Mouse (Mus musculus) intestine, embryonic 15.5 days (tissue): ENCODE measurements around the gene Anks1. TPM values are rescaled to one million over a fixed set of nuclear protein-coding genes. Genes with fewer than 3 reads are reported as not detected.
A peak's percentile ranks its signal among the peaks of the same experiment; 100 is the strongest.

Source experiments
- ATAC-seq: fragments of 200-750 bp; cut with Nextera tagmentation; 2 replicates; pipeline ENCODE4 v1.8.0; 2017; ENCODE audit warnings: moderate TSS enrichment, moderate library complexity
- H3K27ac ChIP-seq: fragments of 300-500 bp; sonication (generic); 2 replicates; pipeline ENCODE4 v1.5.1; 2015; ENCODE audit warnings: mild to moderate bottlenecking, inconsistent platforms
- H3K27me3 ChIP-seq: fragments of 300-500 bp; sonication (generic); replicated peaks from 2 replicates; pipeline ENCODE4 v1.6.1; 2015; ENCODE audit warnings: inconsistent platforms
- H3K36me3 ChIP-seq: fragments of 300-500 bp; sonication (generic); 2 replicates; pipeline ENCODE4 v1.6.1; 2015; ENCODE audit warnings: inconsistent platforms
- H3K4me1 ChIP-seq: fragments of 300-500 bp; sonication (generic); replicated peaks from 2 replicates; pipeline ENCODE4 v1.6.1; 2015; ENCODE audit warnings: inconsistent platforms
- H3K4me2 ChIP-seq: fragments of 300-500 bp; sonication (generic); replicated peaks from 2 replicates; pipeline ENCODE4 v1.6.1; 2015; ENCODE audit warnings: mild to moderate bottlenecking, inconsistent platforms
- H3K4me3 ChIP-seq: fragments of 300-500 bp; sonication (generic); replicated peaks from 2 replicates; pipeline ENCODE4 v1.5.1; 2015; ENCODE audit warnings: inconsistent platforms
- H3K9ac ChIP-seq: fragments of 300-500 bp; sonication (generic); 2 replicates; pipeline ENCODE4 v1.6.1; 2015; ENCODE audit warnings: inconsistent platforms
- H3K9me3 ChIP-seq: fragments of 300-500 bp; sonication (generic); 2 replicates; pipeline ENCODE4 v1.6.1; 2016; ENCODE audit warnings: inconsistent platforms
- WGBS: fragments of 180-500 bp; shearing (Covaris S2); methylation state at CpG from one replicate; pipeline ENCODE4 v1.1.7; 2015; 5-methylcytosine and 5-hydroxymethylcytosine counted together
- polyA plus RNA-seq: library from polyadenylated mRNA; unstranded; fragments of >200 nt; fragmentation: Nextera tagmentation; extraction: Ambion mirVana; gene quantifications from 2 replicates; pipeline ENCODE4 v1.2.1, GENCODE M21; 2015

Gene Anks1
- polyA plus RNA-seq, 1 experiment from 2014 or later, result 12.5 TPM

- Histone ChIP-seq H3K9ac (no peak overlapping the region), H3K4me1 (peaks cover 47% of the 10 kb centered on the region), H3K36me3 (no peaks in the 10 kb centered on the region), H3K27ac (no peak overlapping the region), H3K9me3 (no peaks in the 10 kb centered on the region), H3K4me3 (no peak overlapping the region), H3K4me2 (no peak overlapping the region), H3K27me3 (no peaks in the 10 kb centered on the region)
- no peak for ATAC-seq
- 79% methylated on average over 4 of the region's 4 CpGs for WGBS
Observed at GRCm38 (mm10) chr17:27937054-27937615, 28.0 kb downstream of the Anks1 start.

GRCm38 (mm10) chr17:27938121-27938754, 29.1 kb downstream of the Anks1 start:
- peak; percentile 45; the same call in 1 of the 2 replicates for ATAC-seq
- Histone ChIP-seq H3K4me1 (peaks cover 40% of the 10 kb centered on the region), H3K4me2 (0 out of 2 replicates have a peak overlapping the region, but pooled peaks have one; percentile 1), H3K36me3 (no peaks in the 10 kb centered on the region), H3K4me3 (no peak overlapping the region), H3K27me3 (no peaks in the 10 kb centered on the region), H3K9me3 (no peaks in the 10 kb centered on the region), H3K9ac (no peak overlapping the region), H3K27ac (peak overlapping the region; percentile 30)
- 52% methylated on average over 12 of the region's 12 CpGs for WGBS

- Histone ChIP-seq H3K9ac (no peak overlapping the region), H3K4me3 (no peak overlapping the region), H3K4me2 (no peak overlapping the region), H3K27ac (peak overlapping the region; percentile 30; the same call in 1 of the 2 replicates), H3K4me1 (peaks cover 39% of the 10 kb centered on the region), H3K36me3 (no peaks in the 10 kb centered on the region), H3K9me3 (no peaks in the 10 kb centered on the region), H3K27me3 (no peaks in the 10 kb centered on the region)
- 68% methylated on average over 5 of the region's 5 CpGs for WGBS
- ATAC-seq, result no peak
Observed at GRCm38 (mm10) chr17:27939028-27939427, 29.9 kb downstream of the Anks1 start.

GRCm38 (mm10) chr17:27940352-27940751, 31.2 kb downstream of the Anks1 start:
- Histone ChIP-seq H3K27me3 (no peaks in the 10 kb centered on the region), H3K9me3 (no peaks in the 10 kb centered on the region), H3K27ac (peak overlapping the region; percentile 32; the same call in 1 of the 2 replicates), H3K4me3 (no peak overlapping the region), H3K36me3 (no peaks in the 10 kb centered on the region), H3K4me1 (peaks cover 40% of the 10 kb centered on the region), H3K9ac (no peak overlapping the region), H3K4me2 (no peak overlapping the region)
- 58% methylated on average over 4 of the region's 4 CpGs for WGBS
- no peak for ATAC-seq

- WGBS, result 66% methylated on average over 5 of the region's 5 CpGs
- no peak for ATAC-seq
- H3K36me3 ChIP-seq, result no peaks in the 10 kb centered on the region
- no peaks in the 10 kb centered on the region for H3K27me3 ChIP-seq
- H3K4me2 ChIP-seq, result no peak overlapping the region
- no peak overlapping the region for H3K9ac ChIP-seq
- no peak overlapping the region for H3K4me3 ChIP-seq
- no peaks in the 10 kb centered on the region for H3K9me3 ChIP-seq
- H3K4me1 ChIP-seq, result peaks cover 48% of the 10 kb centered on the region
- H3K27ac ChIP-seq, result no peak overlapping the region
Observed at GRCm38 (mm10) chr17:27941178-27941577, 32.1 kb downstream of the Anks1 start.

- peaks cover 51% of the 10 kb centered on the region for H3K4me1 ChIP-seq
- no peaks in the 10 kb centered on the region for H3K27me3 ChIP-seq
- H3K9ac ChIP-seq, result no peak overlapping the region
- no peak overlapping the region for H3K4me2 ChIP-seq
- no peak for ATAC-seq
- WGBS, result 61% methylated on average over 2 of the region's 2 CpGs
- H3K36me3 ChIP-seq, result no peaks in the 10 kb centered on the region
- no peak overlapping the region for H3K4me3 ChIP-seq
- H3K27ac ChIP-seq, result no peak overlapping the region
- no peaks in the 10 kb centered on the region for H3K9me3 ChIP-seq
Observed at GRCm38 (mm10) chr17:27941698-27942097, 32.6 kb downstream of the Anks1 start.

- Histone ChIP-seq H3K4me3 (no peak overlapping the region), H3K9me3 (no peaks in the 10 kb centered on the region), H3K4me2 (no peak overlapping the region), H3K9ac (no peak overlapping the region), H3K27me3 (no peaks in the 10 kb centered on the region), H3K27ac (no peak overlapping the region), H3K4me1 (peaks cover 50% of the 10 kb centered on the region), H3K36me3 (no peaks in the 10 kb centered on the region)
- ATAC-seq, result no peak
- WGBS, result 91% methylated on average over 4 of the region's 4 CpGs
Observed at GRCm38 (mm10) chr17:27942131-27942530, 33.0 kb downstream of the Anks1 start.

- Histone ChIP-seq H3K9me3 (no peaks in the 10 kb centered on the region), H3K27ac (peak overlapping the region; percentile 56; the same call in 1 of the 2 replicates), H3K9ac (no peak overlapping the region), H3K4me2 (no peak overlapping the region), H3K4me3 (no peak overlapping the region), H3K4me1 (peaks cover 16% of the 10 kb centered on the region), H3K27me3 (no peaks in the 10 kb centered on the region), H3K36me3 (no peaks in the 10 kb centered on the region)
- 56% methylated on average over 6 of the region's 6 CpGs for WGBS
- ATAC-seq, result peak; percentile 47
Observed at GRCm38 (mm10) chr17:27945546-27946216, 36.6 kb downstream of the Anks1 start.

- Histone ChIP-seq H3K4me3 (no peak overlapping the region), H3K36me3 (no peaks in the 10 kb centered on the region), H3K27ac (0 out of 2 replicates have a peak overlapping the region, but pooled peaks have one; percentile 56), H3K9me3 (no peaks in the 10 kb centered on the region), H3K27me3 (no peaks in the 10 kb centered on the region), H3K4me2 (no peak overlapping the region), H3K9ac (no peak overlapping the region), H3K4me1 (peaks cover 11% of the 10 kb centered on the region)
- ATAC-seq, result no peak; the same call in 1 of the 2 replicates
- 88% methylated on average over 8 of the region's 8 CpGs for WGBS
Observed at GRCm38 (mm10) chr17:27946371-27946770, 37.3 kb downstream of the Anks1 start.

- H3K4me1 ChIP-seq, result peaks cover 11% of the 10 kb centered on the region
- no peak overlapping the region for H3K27ac ChIP-seq
Observed at GRCm38 (mm10) chr17:27947155-27947554, 38.0 kb downstream of the Anks1 start.

GRCm38 (mm10) chr17:27953136-27953535, 44.0 kb downstream of the Anks1 start:
- Histone ChIP-seq H3K9ac (no peak overlapping the region), H3K4me1 (peaks cover 4% of the 10 kb centered on the region; the same call in 1 of the 2 replicates), H3K4me3 (no peak overlapping the region), H3K27ac (no peak overlapping the region), H3K36me3 (no peaks in the 10 kb centered on the region), H3K27me3 (no peaks in the 10 kb centered on the region), H3K4me2 (no peak overlapping the region), H3K9me3 (no peaks in the 10 kb centered on the region)
- no peak for ATAC-seq
- WGBS, result 59% methylated on average over 6 of the region's 6 CpGs

More at GRCm38 (mm10) chr17:27947155-27947554, 38.0 kb downstream of the Anks1 start:
- 62% methylated on average over 2 of the region's 2 CpGs for WGBS
- Histone ChIP-seq H3K4me3 (no peak overlapping the region), H3K27me3 (no peaks in the 10 kb centered on the region), H3K9ac (no peak overlapping the region), H3K9me3 (no peaks in the 10 kb centered on the region), H3K4me2 (no peak overlapping the region), H3K36me3 (no peaks in the 10 kb centered on the region)
- ATAC-seq, result no peak

GRCm38 (mm10) chr17:27954629-27955402, 45.7 kb downstream of the Anks1 start:
- no peak overlapping the region for H3K27ac ChIP-seq
- ATAC-seq, result no peak

More at GRCm38 (mm10) chr17:27954629-27955402, 45.7 kb downstream of the Anks1 start:
- Histone ChIP-seq H3K27me3 (no peaks in the 10 kb centered on the region), H3K4me1 (peaks cover 4% of the 10 kb centered on the region; the same call in 1 of the 2 replicates), H3K9ac (no peak overlapping the region; the same call in 1 of the 2 replicates), H3K4me3 (no peak overlapping the region), H3K36me3 (no peaks in the 10 kb centered on the region), H3K9me3 (no peaks in the 10 kb centered on the region), H3K4me2 (no peak overlapping the region)
- 55% methylated on average over 14 of the region's 14 CpGs for WGBS
